8 mouse cellular contexts compared by ENCODE assay signal in genomic region chr12:113151661-113152271, GRCm38 (mm10). TPM values are rescaled to one million over a fixed set of nuclear protein-coding genes. Genes with fewer than 3 reads are reported as not detected.
DNase-seq lines count a peak whose midpoint lies in the region; ATAC-seq and TF ChIP-seq lines count a peak whose summit lies in the region.

No protein-coding gene starts in this region.

- peaks cover 18% of the 10 kb centered on the region for H3K4me1 ChIP-seq in cerebellum, adult 2 months (ENCODE audit: control insufficient read depth, insufficient read depth, low read length)
- H3K4me1 ChIP-seq in forebrain, embryonic 10.5 days, result peaks cover 59% of the 10 kb centered on the region
- H3K4me1 ChIP-seq in limb, embryonic 12.5 days (replicated peaks), result peaks cover 21% of the 10 kb centered on the region
- H3K4me1 ChIP-seq in midbrain, embryonic 12.5 days, result peaks cover 38% of the 10 kb centered on the region

- TF ChIP-seq CTCF in cerebellum, adult 2 months (IDR thresholded peaks at IDR 0.05; ENCODE audit: borderline replicate concordance, insufficient read depth, low read depth, low read length), result no peak

- peak; percentile 40 to 52 for DNase-seq in cerebellum, postnatal 10 days
- DNase-seq in cerebellum, adult 2 months, result no peak
- peak; percentile 58 for DNase-seq in forebrain, embryonic 10.5 days (ENCODE audit: extremely low spot score, low spot score)
- DNase-seq in heart, postnatal 14 days, result peak; percentile 65 to 68
- DNase-seq in thymus, postnatal 4 days, result peak; percentile 66
- no peak for DNase-seq in left cerebral cortex, postnatal 10 days (ENCODE audit: extremely low spot score in 1 of 2, low spot score in 2 of 2)

- WGBS in cerebellum, adult 2 months, result 4% methylated on average over 36 of the region's 36 CpGs
- WGBS in forebrain, embryonic 10.5 days, result under 1% methylated on average over 36 of the region's 36 CpGs
- WGBS in limb, embryonic 12.5 days, result 1% methylated on average over 36 of the region's 36 CpGs
- WGBS in midbrain, embryonic 12.5 days, result under 1% methylated on average over 30 of the region's 36 CpGs

- H3K4me2 ChIP-seq in limb, embryonic 12.5 days, result peak overlapping the region; percentile 84
- peak overlapping the region; percentile 71 for H3K4me2 ChIP-seq in midbrain, embryonic 12.5 days (replicated peaks)

- H3K4me3 ChIP-seq in cerebellum, adult 2 months (replicated peaks; ENCODE audit: insufficient read depth, low read depth, low read length), result no peak overlapping the region
- peak overlapping the region; percentile 63 for H3K4me3 ChIP-seq in forebrain, embryonic 10.5 days
- peak overlapping the region; percentile 50 for H3K4me3 ChIP-seq in limb, embryonic 12.5 days (replicated peaks)
- H3K4me3 ChIP-seq in midbrain, embryonic 12.5 days, result peak overlapping the region; percentile 43

- H3K27me3 ChIP-seq in cerebellum, adult 2 months (ENCODE audit: control insufficient read depth, insufficient read depth, low read length), result 0 out of 2 replicates have a peak, but pooled peaks cover 2% of the 10 kb centered on the region
- peaks cover 83% of the 10 kb centered on the region for H3K27me3 ChIP-seq in forebrain, embryonic 10.5 days (ENCODE audit: poor library complexity, severe bottlenecking)
- peaks cover 72% of the 10 kb centered on the region for H3K27me3 ChIP-seq in limb, embryonic 12.5 days
- peaks cover 81% of the 10 kb centered on the region for H3K27me3 ChIP-seq in midbrain, embryonic 12.5 days

- peak overlapping the region; percentile 49 for H3K9ac ChIP-seq in limb, embryonic 12.5 days (replicated peaks)
- H3K9ac ChIP-seq in midbrain, embryonic 12.5 days (replicated peaks), result peak overlapping the region; percentile 46

- no peak for TF ChIP-seq POLR2A in cerebellum, adult 2 months (IDR thresholded peaks at IDR 0.05; ENCODE audit: borderline replicate concordance, insufficient read depth, low read length)

- no peak overlapping the region for H3K27ac ChIP-seq in cerebellum, adult 2 months (ENCODE audit: insufficient read depth, low read length)
- peak overlapping the region; percentile 78 for H3K27ac ChIP-seq in forebrain, embryonic 10.5 days
- H3K27ac ChIP-seq in limb, embryonic 12.5 days, result no peak overlapping the region
- H3K27ac ChIP-seq in midbrain, embryonic 12.5 days (replicated peaks), result no peak overlapping the region

- intact Hi-C loops in heart, postnatal 14 days (cut with DNase I), result no loop called here
- intact Hi-C loops in left cerebral cortex, postnatal 10 days (cut with DNase I), result no loop called here

- no peaks in the 10 kb centered on the region for H3K36me3 ChIP-seq in forebrain, embryonic 10.5 days (replicated peaks)
- H3K36me3 ChIP-seq in limb, embryonic 12.5 days, result no peaks in the 10 kb centered on the region
- no peaks in the 10 kb centered on the region for H3K36me3 ChIP-seq in midbrain, embryonic 12.5 days

- no peak for ATAC-seq in limb, embryonic 12.5 days (ENCODE audit: insufficient number of reproducible peaks, insufficient read depth, low FRiP score, low TSS enrichment, low read depth)
- no peak for ATAC-seq in midbrain, embryonic 12.5 days (ENCODE audit: low FRiP score, low read depth)

- H3K9me3 ChIP-seq in forebrain, embryonic 10.5 days, result no peaks in the 10 kb centered on the region
- no peaks in the 10 kb centered on the region for H3K9me3 ChIP-seq in limb, embryonic 12.5 days
- H3K9me3 ChIP-seq in midbrain, embryonic 12.5 days, result no peaks in the 10 kb centered on the region

RNA-seq across cellular contexts. Expression of gene Tedc1, which starts 4.5 kb away (rescaled TPM):
- polyA plus RNA-seq in cerebellum, adult 2 months (2012; rRNA removed), result 1.1 and 1.6 TPM in 2 replicates
- 66.4 and 69.6 TPM in 2 replicates for polyA plus RNA-seq in forebrain, embryonic 10.5 days (2016; fragmentation: Nextera tagmentation; extraction: Ambion mirVana)
- 1 to 10 TPM; 1.1 to 2.1 TPM for total RNA-seq in heart, postnatal 14 days (2021)
- 44.1 and 44.6 TPM in 2 replicates for polyA plus RNA-seq in limb, embryonic 12.5 days (2016; fragmentation: Nextera tagmentation; extraction: Ambion mirVana)
- 43.5 and 44.3 TPM in 2 replicates for polyA plus RNA-seq in midbrain, embryonic 12.5 days (2016; fragmentation: Nextera tagmentation; extraction: Ambion mirVana)
- 1 to 10 TPM; 3.7 TPM for total RNA-seq in left cerebral cortex, postnatal 10 days (2021)

RNA-seq across cellular contexts. Expression of gene Crip1, which starts 5.7 kb away (rescaled TPM):
- 44.5 and 55.5 TPM in 2 replicates for polyA plus RNA-seq in cerebellum, adult 2 months (2012; rRNA removed)
- polyA plus RNA-seq in forebrain, embryonic 10.5 days (2016; fragmentation: Nextera tagmentation; extraction: Ambion mirVana), result 59.2 and 59.5 TPM in 2 replicates
- total RNA-seq in heart, postnatal 14 days (2021), result 100 to 1,000 TPM; 198 to 224 TPM
- 71.0 and 73.2 TPM in 2 replicates for polyA plus RNA-seq in limb, embryonic 12.5 days (2016; fragmentation: Nextera tagmentation; extraction: Ambion mirVana)
- 70.4 and 86.3 TPM in 2 replicates for polyA plus RNA-seq in midbrain, embryonic 12.5 days (2016; fragmentation: Nextera tagmentation; extraction: Ambion mirVana)
- total RNA-seq in left cerebral cortex, postnatal 10 days (2021), result 10 to 100 TPM; 12.4 to 12.6 TPM

RNA-seq across cellular contexts. Expression of gene Crip2, which starts 11.7 kb away (rescaled TPM):
- 66.2 and 67.0 TPM in 2 replicates for polyA plus RNA-seq in cerebellum, adult 2 months (2012; rRNA removed)
- 172 and 182 TPM in 2 replicates for polyA plus RNA-seq in forebrain, embryonic 10.5 days (2016; fragmentation: Nextera tagmentation; extraction: Ambion mirVana)
- 1,000 to 10,000 TPM; 1,350 to 1,351 TPM for total RNA-seq in heart, postnatal 14 days (2021)
- polyA plus RNA-seq in limb, embryonic 12.5 days (2016; fragmentation: Nextera tagmentation; extraction: Ambion mirVana), result 51.4 and 53.7 TPM in 2 replicates
- 257 and 284 TPM in 2 replicates for polyA plus RNA-seq in midbrain, embryonic 12.5 days (2016; fragmentation: Nextera tagmentation; extraction: Ambion mirVana)
- total RNA-seq in left cerebral cortex, postnatal 10 days (2021), result 100 to 1,000 TPM; 220 to 253 TPM

RNA-seq across cellular contexts. Expression of gene Tmem121, which starts 34.0 kb away (rescaled TPM):
- polyA plus RNA-seq in cerebellum, adult 2 months (2012; rRNA removed), result 30.9 and 31.3 TPM in 2 replicates
- polyA plus RNA-seq in forebrain, embryonic 10.5 days (2016; fragmentation: Nextera tagmentation; extraction: Ambion mirVana), result 18.7 and 20.3 TPM in 2 replicates
- under 1 TPM; 0.29 to 0.59 TPM for total RNA-seq in heart, postnatal 14 days (2021)
- polyA plus RNA-seq in limb, embryonic 12.5 days (2016; fragmentation: Nextera tagmentation; extraction: Ambion mirVana), result 17.5 and 18.7 TPM in 2 replicates
- 25.1 and 25.3 TPM in 2 replicates for polyA plus RNA-seq in midbrain, embryonic 12.5 days (2016; fragmentation: Nextera tagmentation; extraction: Ambion mirVana)
- 10 to 100 TPM; 35.0 to 39.1 TPM for total RNA-seq in left cerebral cortex, postnatal 10 days (2021)

RNA-seq across cellular contexts. Expression of gene Mta1, which starts 53.7 kb away (rescaled TPM):
- 60.4 and 61.4 TPM in 2 replicates for polyA plus RNA-seq in cerebellum, adult 2 months (2012; rRNA removed)
- polyA plus RNA-seq in forebrain, embryonic 10.5 days (2016; fragmentation: Nextera tagmentation; extraction: Ambion mirVana), result 21.2 and 22.7 TPM in 2 replicates
- total RNA-seq in heart, postnatal 14 days (2021), result 10 to 100 TPM; 45.1 to 46.8 TPM
- polyA plus RNA-seq in limb, embryonic 12.5 days (2016; fragmentation: Nextera tagmentation; extraction: Ambion mirVana), result 19.3 and 20.5 TPM in 2 replicates
- 19.3 and 20.4 TPM in 2 replicates for polyA plus RNA-seq in midbrain, embryonic 12.5 days (2016; fragmentation: Nextera tagmentation; extraction: Ambion mirVana)
- 10 to 100 TPM; 87.1 to 89.1 TPM for total RNA-seq in left cerebral cortex, postnatal 10 days (2021)

Comparison
In these comparisons a context has a peak if more than half of its experiments do, and no peak if none do; other contexts are left out.
1. DNase-seq: peak in cerebellum, postnatal 10 days (2 of 2), forebrain, embryonic 10.5 days (single experiment), heart, postnatal 14 days (2 of 2) and thymus, postnatal 4 days (single experiment); none in cerebellum, adult 2 months (0 of 2) and left cerebral cortex, postnatal 10 days (0 of 2).
2. RNA of gene Tedc1, which starts 4.5 kb away (polyA plus RNA-seq): 66.4 to 69.6 TPM in forebrain, embryonic 10.5 days, 44.1 to 44.6 TPM in limb, embryonic 12.5 days and 43.5 to 44.3 TPM in midbrain, embryonic 12.5 days; 1.1 to 1.6 TPM in cerebellum, adult 2 months; every median in the first group is over 10 times any median in the second.